Mouse (Mus musculus) embryonic facial prominence, embryonic 12.5 days (tissue): ENCODE results near the gene Decr2. TPM values are rescaled to one million over a fixed set of nuclear protein-coding genes. Genes with fewer than 3 reads are reported as not detected.
"Not testable (repeated sequence)": the region's sequence is repeated elsewhere in the genome, so short reads cannot be mapped to it uniquely, and the experiment has no call there.

Experiments used
- ATAC-seq: fragments of 200-750 bp; cut with Nextera tagmentation; 2 replicates; pipeline ENCODE4 v1.8.0; 2017; ENCODE audit not compliant: insufficient number of reproducible peaks, insufficient read depth, low FRiP score, low TSS enrichment
- H3K27ac ChIP-seq: fragments of 300-500 bp; sonication (generic); 2 replicates; pipeline ENCODE4 v1.5.1; 2016; ENCODE audit warnings: mild to moderate bottlenecking
- H3K27me3 ChIP-seq: fragments of 300-500 bp; sonication (generic); 2 replicates; pipeline ENCODE4 v1.6.1; 2016; ENCODE audit warnings: mild to moderate bottlenecking, moderate library complexity
- H3K36me3 ChIP-seq: fragments of 300-500 bp; sonication (generic); 2 replicates; pipeline ENCODE4 v1.6.1; 2016; ENCODE audit warnings: mild to moderate bottlenecking
- H3K4me1 ChIP-seq: fragments of 300-500 bp; sonication (generic); 2 replicates; pipeline ENCODE4 v1.6.1; 2016
- H3K4me2 ChIP-seq: fragments of 300-500 bp; sonication (generic); replicated peaks from 2 replicates; pipeline ENCODE4 v1.6.1; 2016; ENCODE audit warnings: mild to moderate bottlenecking, moderate library complexity
- H3K4me3 ChIP-seq: fragments of 300-500 bp; sonication (generic); 2 replicates; pipeline ENCODE4 v1.5.1; 2016; ENCODE audit warnings: mild to moderate bottlenecking
- H3K9ac ChIP-seq: fragments of 300-500 bp; sonication (generic); 2 replicates; pipeline ENCODE4 v1.6.1; 2016; ENCODE audit warnings: mild to moderate bottlenecking, moderate library complexity
- H3K9me3 ChIP-seq: fragments of 300-500 bp; sonication (generic); 2 replicates; pipeline ENCODE4 v1.6.1; 2016; ENCODE audit warnings: mild to moderate bottlenecking, moderate library complexity
- WGBS: fragments of 180-500 bp; shearing (Covaris S2); methylation state at CpG from one replicate; pipeline ENCODE4 v1.1.7; 2016; 5-methylcytosine and 5-hydroxymethylcytosine counted together
- polyA plus RNA-seq: library from polyadenylated mRNA; unstranded; fragments of >200 nt; fragmentation: Nextera tagmentation; extraction: Ambion mirVana; gene quantifications from 2 replicates; pipeline ENCODE4 v1.2.1, GENCODE M21; 2016

Decr2 gene
- polyA plus RNA-seq, 1 experiment from 2014 or later, result 38.5 TPM

DNA sequence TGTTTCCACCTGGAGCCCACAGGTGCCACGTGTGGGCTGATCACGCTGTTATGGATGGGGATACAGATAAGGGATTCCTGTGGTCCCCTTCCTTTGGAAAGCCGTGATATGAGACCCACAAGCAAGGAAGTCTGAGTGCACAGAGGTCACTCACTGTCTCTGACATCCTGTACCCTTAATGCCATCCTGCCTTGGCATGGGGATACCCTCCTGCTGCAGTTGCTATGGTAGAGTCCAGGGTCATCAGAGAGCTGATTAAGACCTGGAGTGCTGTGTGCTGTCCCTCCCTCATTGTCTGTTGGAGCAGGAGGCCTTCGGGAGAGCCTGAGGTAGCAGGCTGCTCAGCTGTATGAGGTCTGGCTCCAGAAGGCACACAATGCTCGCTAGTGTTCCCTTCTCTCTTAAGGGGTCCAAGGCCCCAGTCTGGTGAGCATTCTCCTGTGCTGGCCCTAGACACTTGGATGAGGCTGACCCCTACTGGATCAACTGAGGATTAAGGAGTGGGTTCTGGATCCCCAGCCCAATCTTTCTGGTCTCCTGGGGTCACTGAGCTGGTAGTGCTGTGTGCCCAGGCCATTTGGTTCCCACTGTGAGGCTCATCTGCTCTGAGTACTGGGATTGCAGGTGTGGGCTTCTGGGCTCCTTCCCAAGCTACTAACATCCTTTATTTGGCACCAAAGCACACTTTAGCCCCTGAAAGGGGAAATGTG, 32.4 kb upstream of the Decr2 start:
- ATAC-seq, result no peak

DNA sequence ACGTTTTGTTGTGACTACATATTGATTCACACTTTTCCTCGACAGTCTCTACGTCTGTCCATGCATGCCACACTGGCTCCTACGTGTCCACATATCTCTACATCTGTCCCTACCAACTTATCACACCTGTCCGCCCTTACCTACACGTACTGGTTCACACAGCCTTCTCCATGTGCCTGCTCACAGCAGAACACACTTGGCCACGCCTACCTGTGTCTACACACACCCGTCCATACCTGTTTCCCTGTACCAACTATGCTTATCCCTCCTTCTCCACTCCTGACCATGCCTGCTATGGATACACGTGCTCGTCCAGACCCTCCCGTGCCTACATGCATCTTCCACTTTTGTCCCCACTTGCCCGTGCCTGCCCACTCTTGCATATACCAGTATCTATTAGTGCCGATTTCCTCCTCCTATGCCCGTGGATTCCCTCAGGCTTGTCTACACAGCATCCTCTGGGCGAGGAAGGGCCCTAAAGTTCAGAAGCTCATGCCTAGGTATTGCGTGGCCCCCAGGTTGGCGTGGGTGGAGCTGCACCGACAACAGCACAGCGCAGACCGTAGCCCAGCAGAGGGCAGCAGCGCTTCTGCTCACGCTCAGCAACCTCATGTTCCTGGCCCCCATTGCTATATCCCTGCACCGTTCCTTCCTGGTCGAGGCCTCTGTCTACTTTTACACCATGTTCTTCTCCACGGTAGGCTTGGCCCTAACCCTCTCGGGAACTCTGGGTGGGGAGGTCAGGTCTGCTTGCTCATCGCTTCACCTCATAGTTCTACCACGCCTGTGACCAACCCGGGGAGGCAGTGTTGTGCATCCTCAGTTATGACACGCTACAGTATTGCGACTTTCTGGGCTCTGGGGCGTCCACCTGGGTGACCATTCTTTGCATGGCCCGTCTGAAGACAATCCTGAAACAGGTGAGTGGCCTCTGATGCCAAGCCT, 29.9 kb upstream of the Decr2 start:
- peaks cover 46% of the 10 kb centered on the region for H3K27me3 ChIP-seq
- H3K4me2 ChIP-seq, result no peak overlapping the region
- H3K9me3 ChIP-seq, result no peaks in the 10 kb centered on the region
- 49% methylated on average over 33 of the region's 33 CpGs for WGBS
- peaks cover 1% of the 10 kb centered on the region for H3K36me3 ChIP-seq
- peaks cover 8% of the 10 kb centered on the region for H3K4me1 ChIP-seq
- H3K9ac ChIP-seq, result no peak overlapping the region
- no peak overlapping the region for H3K4me3 ChIP-seq
- H3K27ac ChIP-seq, result no peak overlapping the region
- ATAC-seq, result no peak

More for the DNA sequence above, 32.4 kb upstream of the Decr2 start:
- H3K27ac ChIP-seq, result no peak overlapping the region
- peaks cover 8% of the 10 kb centered on the region for H3K4me1 ChIP-seq
- H3K4me2 ChIP-seq, result no peak overlapping the region
- WGBS, result 44% methylated on average over 5 of the region's 5 CpGs
- H3K27me3 ChIP-seq, result peaks cover 21% of the 10 kb centered on the region
- no peak overlapping the region for H3K9ac ChIP-seq
- H3K4me3 ChIP-seq, result no peak overlapping the region
- H3K9me3 ChIP-seq, result no peaks in the 10 kb centered on the region
- H3K36me3 ChIP-seq, result peaks cover 27% of the 10 kb centered on the region

GRCm38 (mm10) chr17:26116503-26117258, 26.5 kb upstream of the Decr2 start:
- H3K27ac ChIP-seq, result no peak overlapping the region
- no peaks in the 10 kb centered on the region for H3K9me3 ChIP-seq
- H3K4me1 ChIP-seq, result peaks cover 6% of the 10 kb centered on the region; the same call in 1 of the 2 replicates
- H3K9ac ChIP-seq, result no peak overlapping the region
- ATAC-seq, result no peak
- WGBS, result 86% methylated on average over 17 of the region's 17 CpGs
- H3K27me3 ChIP-seq, result peaks cover 78% of the 10 kb centered on the region
- no peaks in the 10 kb centered on the region for H3K36me3 ChIP-seq
- H3K4me3 ChIP-seq, result no peak overlapping the region
- H3K4me2 ChIP-seq, result no peak overlapping the region

- 57% methylated on average over 3 of the region's 3 CpGs for WGBS
- Histone ChIP-seq H3K4me3 (no peak overlapping the region), H3K4me1 (peaks cover 8% of the 10 kb centered on the region; the same call in 1 of the 2 replicates), H3K36me3 (no peaks in the 10 kb centered on the region), H3K9ac (no peak overlapping the region), H3K4me2 (no peak overlapping the region), H3K9me3 (no peaks in the 10 kb centered on the region), H3K27me3 (peaks cover 85% of the 10 kb centered on the region), H3K27ac (no peak overlapping the region)
- ATAC-seq, result no peak
These were observed 25.9 kb upstream of the Decr2 start for GRCm38 (mm10) chr17:26115956-26116487.

DNA sequence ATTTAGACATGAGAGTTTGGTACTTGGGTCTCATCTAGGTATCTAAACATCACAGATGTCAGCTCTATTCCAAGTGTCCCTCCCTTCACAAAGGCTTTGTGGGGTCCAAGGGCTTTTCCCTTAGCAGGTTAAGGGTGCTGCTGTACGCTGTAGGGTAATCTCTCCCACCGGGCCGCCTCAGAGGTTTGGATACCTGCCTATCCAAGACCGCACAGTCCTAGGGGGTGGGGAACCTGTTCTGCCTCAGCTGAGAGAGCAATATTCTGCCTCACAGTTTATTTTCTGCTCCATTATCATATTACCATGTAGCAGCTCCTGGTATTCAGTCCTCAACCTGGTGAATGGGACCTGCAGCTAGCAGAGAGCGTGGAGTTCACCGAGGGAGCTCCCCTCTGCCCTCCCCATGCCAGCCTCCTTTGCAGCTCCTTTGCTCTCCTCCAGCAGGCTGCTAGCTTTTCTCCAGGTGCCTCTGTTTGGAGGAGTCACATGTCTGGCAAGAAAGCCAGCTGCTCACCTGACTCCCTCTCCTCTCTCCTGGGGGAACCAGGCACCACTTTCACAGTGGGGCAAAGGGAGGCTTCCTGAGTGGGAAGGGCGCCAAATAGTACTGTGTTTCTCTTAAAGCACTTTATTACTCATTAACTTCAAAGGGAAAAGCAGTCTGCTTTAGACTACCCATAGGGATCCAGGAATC, 25.2 kb upstream of the Decr2 start:
- Histone ChIP-seq H3K9ac (no peak overlapping the region), H3K9me3 (no peaks in the 10 kb centered on the region), H3K36me3 (no peaks in the 10 kb centered on the region), H3K4me2 (no peak overlapping the region), H3K27ac (no peak overlapping the region), H3K4me3 (no peak overlapping the region), H3K27me3 (peaks cover 92% of the 10 kb centered on the region), H3K4me1 (peaks cover 13% of the 10 kb centered on the region; the same call in 1 of the 2 replicates)
- 87% methylated on average over 7 of the region's 7 CpGs for WGBS
- no peak for ATAC-seq

- WGBS, result 64% methylated on average over 7 of the region's 7 CpGs
- H3K9me3 ChIP-seq, ATAC-seq, H3K9ac ChIP-seq, H3K4me3 ChIP-seq, H3K36me3 ChIP-seq, H3K4me2 ChIP-seq, H3K27ac ChIP-seq: not testable (repeated sequence)
- Histone ChIP-seq H3K27me3 (peaks cover 93% of the 10 kb centered on the region), H3K4me1 (peaks cover 13% of the 10 kb centered on the region; the same call in 1 of the 2 replicates)
These were observed 24.3 kb upstream of the Decr2 start for GRCm38 (mm10) chr17:26114461-26114860.

GRCm38 (mm10) chr17:26114061-26114460, 23.9 kb upstream of the Decr2 start:
- H3K36me3 ChIP-seq, result no peaks in the 10 kb centered on the region
- H3K27me3 ChIP-seq, result peaks cover 93% of the 10 kb centered on the region
- H3K4me2 ChIP-seq, result peak overlapping the region; percentile 96
- H3K27ac ChIP-seq, result no peak overlapping the region
- H3K4me3 ChIP-seq, result peak overlapping the region; percentile 55
- no peak overlapping the region for H3K9ac ChIP-seq
- WGBS, result 6% methylated on average over 8 of the region's 8 CpGs
- no peak for ATAC-seq
- no peaks in the 10 kb centered on the region for H3K9me3 ChIP-seq
- H3K4me1 ChIP-seq, result peaks cover 13% of the 10 kb centered on the region; the same call in 1 of the 2 replicates

- WGBS, result under 1% methylated on average over 64 of the region's 75 CpGs
- peak within 1 kb of the TSS; percentile 55 for H3K4me3 ChIP-seq
- ATAC-seq, result 0 out of 2 replicates have a peak, but pooled peaks have one; percentile 28
- peaks cover 89% of the 10 kb centered on the region for H3K27me3 ChIP-seq
- peak within 1 kb of the TSS; percentile 63 for H3K9ac ChIP-seq
- peaks cover 13% of the 10 kb centered on the region; the same call in 1 of the 2 replicates for H3K4me1 ChIP-seq
- H3K4me2 ChIP-seq, result peak within 1 kb of the TSS; percentile 96
- no peaks in the 10 kb centered on the region for H3K9me3 ChIP-seq
- H3K27ac ChIP-seq, result no peak within 1 kb of the TSS
- no peaks in the 10 kb centered on the region for H3K36me3 ChIP-seq
These were observed 23.2 kb upstream of the Decr2 start, which contains the start of gene Tmem8 for GRCm38 (mm10) chr17:26113181-26113948. Gene Tmem8, plus strand, starts transcription at chr17:26113299.

DNA sequence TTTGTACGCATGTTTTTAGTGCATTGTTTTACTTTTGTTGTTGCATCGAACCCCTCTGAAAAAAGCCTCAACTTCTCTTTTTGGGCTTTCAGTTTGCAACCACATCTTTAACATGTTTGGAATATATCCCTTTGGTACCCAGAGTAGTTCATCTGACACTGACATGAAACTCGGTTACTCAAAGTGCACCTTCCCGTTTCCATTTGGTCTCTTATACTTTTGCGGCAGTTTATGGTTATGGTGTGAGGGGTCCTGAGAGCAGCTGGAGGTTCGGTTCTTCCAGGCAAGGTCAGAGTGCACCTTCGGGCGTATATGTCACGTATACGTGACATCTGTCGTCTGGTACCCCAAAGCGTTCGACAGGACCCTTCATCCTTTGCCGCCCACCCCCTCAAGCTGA, 22.6 kb upstream of the Decr2 start:
- H3K27me3 ChIP-seq, result peaks cover 83% of the 10 kb centered on the region
- no peak for ATAC-seq
- H3K9me3 ChIP-seq, result no peaks in the 10 kb centered on the region
- no peaks in the 10 kb centered on the region for H3K36me3 ChIP-seq
- peak overlapping the region; percentile 96 for H3K4me2 ChIP-seq
- peaks cover 13% of the 10 kb centered on the region; the same call in 1 of the 2 replicates for H3K4me1 ChIP-seq
- WGBS, result 13% methylated on average over 14 of the region's 14 CpGs
- no peak overlapping the region for H3K9ac ChIP-seq
- H3K27ac ChIP-seq, result no peak overlapping the region
- H3K4me3 ChIP-seq, result peak overlapping the region; percentile 55

DNA sequence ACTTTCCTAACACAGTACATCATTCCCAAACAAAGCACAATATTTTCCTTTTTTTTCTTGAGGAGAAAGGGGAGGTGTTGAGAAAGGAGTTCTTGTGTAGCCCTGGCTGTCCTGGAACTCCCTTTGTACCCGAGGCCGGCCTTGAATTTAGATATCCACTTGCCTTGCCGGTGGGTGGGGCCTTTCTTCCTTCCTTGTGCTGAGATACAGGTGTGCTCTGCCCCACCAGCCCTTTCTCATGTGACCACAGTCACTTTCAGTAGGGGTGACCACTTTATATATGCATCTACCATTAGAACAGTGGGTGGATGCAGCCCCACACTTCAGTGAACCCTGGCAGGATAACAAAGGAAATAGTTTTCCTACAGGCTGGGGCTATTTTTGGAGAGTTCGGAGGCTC, 21.6 kb upstream of the Decr2 start:
- H3K4me3 ChIP-seq, result no peak overlapping the region
- H3K9ac ChIP-seq, result no peak overlapping the region
- H3K4me2 ChIP-seq, result no peak overlapping the region
- H3K36me3 ChIP-seq, result no peaks in the 10 kb centered on the region
- peaks cover 13% of the 10 kb centered on the region; the same call in 1 of the 2 replicates for H3K4me1 ChIP-seq
- no peak overlapping the region for H3K27ac ChIP-seq
- no peaks in the 10 kb centered on the region for H3K9me3 ChIP-seq
- WGBS, result 28% methylated on average over 4 of the region's 4 CpGs
- no peak for ATAC-seq
- H3K27me3 ChIP-seq, result peaks cover 72% of the 10 kb centered on the region
